Mouse (Mus musculus) hindbrain, embryonic 14.5 days (tissue): ENCODE data around the gene Klhl13. TPM values are rescaled to one million over a fixed set of nuclear protein-coding genes. Genes with fewer than 3 reads are reported as not detected.

Experiments
- ATAC-seq: fragments of 200-750 bp; cut with Nextera tagmentation; 2 replicates; pipeline ENCODE4 v1.8.0; 2017; ENCODE audit warnings: moderate number of reproducible peaks, mild to moderate bottlenecking, moderate TSS enrichment, moderate library complexity; ENCODE audit not compliant: low FRiP score
- DNase-seq: peaks from one replicate; pipeline ENCODE4 v3.0.0-alpha.2; 2015; ENCODE audit warnings: low spot score
- H3K27ac ChIP-seq: fragments of 300-500 bp; sonication (generic); 2 replicates; pipeline ENCODE4 v1.5.1; 2014; ENCODE audit warnings: mild to moderate bottlenecking, moderate library complexity
- H3K27me3 ChIP-seq: fragments of 300-500 bp; sonication (generic); 2 replicates; pipeline ENCODE4 v1.6.1; 2014; ENCODE audit warnings: mild to moderate bottlenecking, low read length, mixed read lengths; ENCODE audit not compliant: control insufficient read depth, insufficient read depth
- H3K36me3 ChIP-seq: fragments of 300-500 bp; sonication (generic); replicated peaks from 2 replicates; pipeline ENCODE4 v1.6.1; 2014; ENCODE audit not compliant: control insufficient read depth, insufficient read depth
- H3K4me1 ChIP-seq: fragments of 300-500 bp; sonication (generic); replicated peaks from 2 replicates; pipeline ENCODE4 v1.6.1; 2014; ENCODE audit warnings: antibody characterized with exemption, low read length, mixed read lengths; ENCODE audit not compliant: control insufficient read depth, insufficient read depth
- H3K4me2 ChIP-seq: fragments of 300-500 bp; sonication (generic); replicated peaks from 2 replicates; pipeline ENCODE4 v1.6.1; 2014; ENCODE audit warnings: mild to moderate bottlenecking, moderate library complexity
- H3K4me3 ChIP-seq: fragments of 300-500 bp; sonication (generic); replicated peaks from 2 replicates; pipeline ENCODE4 v1.5.1; 2014; ENCODE audit warnings: mild to moderate bottlenecking, low read length
- H3K9ac ChIP-seq: fragments of 300-500 bp; sonication (generic); 2 replicates; pipeline ENCODE4 v1.6.1; 2014
- H3K9me3 ChIP-seq: fragments of 300-500 bp; sonication (generic); 2 replicates; pipeline ENCODE4 v1.6.1; 2016; ENCODE audit warnings: low read length; ENCODE audit not compliant: control insufficient read depth
- WGBS: fragments of 180-500 bp; shearing (Covaris S2); extraction: QIAGEN DNeasy Blood & Tissue Kit; methylation state at CpG from one replicate; pipeline ENCODE4 v1.1.7; 2014; 5-methylcytosine and 5-hydroxymethylcytosine counted together
- polyA plus RNA-seq: library from polyadenylated mRNA; unstranded; fragments of >200 nt; fragmentation: Nextera tagmentation; extraction: Ambion mirVana; gene quantifications from 2 replicates; pipeline ENCODE4 v1.2.1, GENCODE M21; 2014

Gene Klhl13
- polyA plus RNA-seq, 1 experiment from 2014 or later, result 134 TPM

GRCm38 (mm10) chrX:23285442-23285817, 79.5 kb downstream of the Klhl13 start:
- Histone ChIP-seq H3K36me3 (no peaks in the 10 kb centered on the region), H3K4me2 (peak overlapping the region; percentile 55), H3K27ac (peak overlapping the region; percentile 87), H3K9me3 (no peaks in the 10 kb centered on the region), H3K4me1 (no peaks in the 10 kb centered on the region), H3K27me3 (no peaks in the 10 kb centered on the region), H3K9ac (peak overlapping the region; percentile 60), H3K4me3 (peak overlapping the region; percentile 37)
- WGBS, result 24% methylated on average over 10 of the region's 10 CpGs
- no peak for DNase-seq
- ATAC-seq, result peak; percentile 68; the same call in 1 of the 2 replicates

GRCm38 (mm10) chrX:23284530-23285441, 80.1 kb downstream of the Klhl13 start:
- ATAC-seq (peak; percentile 66), DNase-seq (no peak)
- no peaks in the 10 kb centered on the region for H3K4me1 ChIP-seq
- H3K9me3 ChIP-seq, result no peaks in the 10 kb centered on the region
- peak overlapping the region; percentile 87 for H3K27ac ChIP-seq
- peak overlapping the region; percentile 55 for H3K4me2 ChIP-seq
- peak overlapping the region; percentile 37 for H3K4me3 ChIP-seq
- H3K9ac ChIP-seq, result peak overlapping the region; percentile 60
- H3K36me3 ChIP-seq, result no peaks in the 10 kb centered on the region
- 34% methylated on average over 11 of the region's 11 CpGs for WGBS
- H3K27me3 ChIP-seq, result no peaks in the 10 kb centered on the region

GRCm38 (mm10) chrX:23267601-23268000, 97.3 kb downstream of the Klhl13 start:
- DNase-seq (no peak), ATAC-seq (no peak)
- Histone ChIP-seq H3K9ac (no peak overlapping the region), H3K27me3 (no peaks in the 10 kb centered on the region), H3K9me3 (0 out of 2 replicates have a peak, but pooled peaks cover under 1% of the 10 kb centered on the region), H3K36me3 (no peaks in the 10 kb centered on the region), H3K4me3 (no peak overlapping the region), H3K4me2 (no peak overlapping the region), H3K27ac (no peak overlapping the region), H3K4me1 (no peaks in the 10 kb centered on the region)
- WGBS, result 55% methylated on average over 1 of the region's 1 CpGs

DNA sequence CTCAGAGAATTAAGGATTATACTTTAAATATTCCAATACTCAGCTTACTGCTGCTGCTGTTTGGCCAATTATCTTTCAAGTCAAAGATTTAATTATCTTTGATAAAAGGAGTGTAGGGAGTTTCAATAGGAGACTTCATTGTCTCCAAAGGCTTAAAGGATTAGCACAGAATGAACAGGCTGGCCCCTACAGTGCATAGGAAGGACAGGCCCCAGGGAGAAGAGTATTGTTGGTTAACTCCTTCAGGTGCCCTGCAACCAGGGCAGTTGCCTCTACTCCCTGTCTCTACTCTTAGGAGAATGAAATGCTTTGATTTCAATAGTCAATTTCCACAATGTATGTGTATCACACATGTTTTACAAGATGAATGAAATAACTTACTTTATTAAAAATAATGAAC, 116.1 kb downstream of the Klhl13 start:
- H3K4me2 ChIP-seq, result no peak overlapping the region
- no peak for DNase-seq
- no peak for ATAC-seq
- H3K9me3 ChIP-seq, result no peaks in the 10 kb centered on the region
- no peaks in the 10 kb centered on the region for H3K27me3 ChIP-seq
- no peak overlapping the region for H3K4me3 ChIP-seq
- H3K36me3 ChIP-seq, result no peaks in the 10 kb centered on the region
- no peak overlapping the region for H3K27ac ChIP-seq
- H3K4me1 ChIP-seq, result no peaks in the 10 kb centered on the region
- H3K9ac ChIP-seq, result no peak overlapping the region
